Mouse (Mus musculus): ENCODE data around the gene Sox5.

Sox5 gene

DNA sequence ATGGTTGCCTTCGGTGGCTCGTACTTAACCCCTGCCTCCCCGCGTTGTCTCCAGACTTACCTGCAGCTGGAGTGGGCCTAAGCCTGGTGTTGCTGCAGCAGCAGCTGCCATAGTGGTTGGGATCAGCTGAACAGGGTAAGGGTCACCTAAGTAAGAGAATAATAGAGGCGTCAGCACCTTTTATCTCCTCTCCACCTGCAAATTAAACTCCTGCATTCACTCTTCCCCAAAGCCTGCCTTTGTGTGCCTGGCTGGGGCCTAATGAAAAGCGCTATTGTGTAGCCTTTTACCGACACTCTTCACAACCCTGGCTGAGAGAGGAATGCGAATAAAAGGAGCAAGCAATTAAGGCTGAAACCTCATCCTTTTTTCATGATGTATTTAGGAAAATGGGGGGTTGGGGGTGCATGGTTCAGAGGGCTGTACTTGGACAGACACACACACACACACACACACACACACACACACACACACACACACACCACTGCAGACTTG, 840.4 kb downstream of the Sox5 start:
- no peak for DNase-seq (ENCODE audit: low spot score)

- DNase-seq (ENCODE audit: low spot score): no peak
Measured at GRCm38 (mm10) chr6:143923146-143923545, 858.6 kb downstream of the Sox5 start.

- DNase-seq (ENCODE audit: low spot score): no peak
Measured at GRCm38 (mm10) chr6:143918405-143918947, 863.3 kb downstream of the Sox5 start.

- DNase-seq (ENCODE audit: low spot score): no peak
Measured at GRCm38 (mm10) chr6:143916152-143916735, 865.5 kb downstream of the Sox5 start.

- no peak for DNase-seq (ENCODE audit: low spot score)
Measured at GRCm38 (mm10) chr6:143915686-143916085, 866.1 kb downstream of the Sox5 start.

DNA sequence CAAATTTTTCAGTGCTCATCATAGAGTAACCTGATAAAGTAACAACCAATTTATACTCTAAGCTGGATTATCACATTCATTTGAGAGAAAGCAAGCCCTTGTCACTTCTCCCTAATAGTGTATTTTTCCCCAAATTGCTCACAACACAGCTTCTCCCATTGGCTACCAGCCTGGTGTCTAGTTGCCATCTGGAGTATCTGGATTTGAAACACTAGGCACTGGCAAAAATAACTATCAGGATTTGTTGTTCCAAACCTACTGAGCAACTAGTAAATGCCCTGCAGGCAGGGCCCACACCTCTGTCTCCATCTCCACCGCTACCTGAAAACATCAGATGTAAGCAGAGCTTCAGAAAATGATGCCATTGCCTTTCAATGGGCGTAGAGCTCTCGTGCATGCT, 869.5 kb downstream of the Sox5 start:
- no peak for DNase-seq (ENCODE audit: low spot score)

DNA sequence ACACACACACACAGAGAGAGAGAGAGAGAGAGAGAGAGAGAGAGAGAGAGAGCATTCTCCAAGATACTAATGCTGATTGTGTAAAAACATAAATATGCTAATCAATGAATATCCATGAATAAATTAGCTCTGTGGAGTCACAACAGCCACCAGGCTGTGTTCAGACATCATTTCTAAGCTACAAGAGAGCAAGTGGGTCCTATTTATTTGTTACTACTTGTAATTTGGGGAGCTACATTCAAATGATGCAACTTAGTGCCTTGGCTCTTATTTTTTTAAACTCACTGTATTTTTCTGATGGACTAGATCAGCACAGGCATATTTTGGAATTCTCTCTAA, 877.1 kb downstream of the Sox5 start:
- no peak for DNase-seq (ENCODE audit: low spot score)

GRCm38 (mm10) chr6:143903981-143904692, 877.6 kb downstream of the Sox5 start:
- DNase-seq (ENCODE audit: low spot score): no peak

DNA sequence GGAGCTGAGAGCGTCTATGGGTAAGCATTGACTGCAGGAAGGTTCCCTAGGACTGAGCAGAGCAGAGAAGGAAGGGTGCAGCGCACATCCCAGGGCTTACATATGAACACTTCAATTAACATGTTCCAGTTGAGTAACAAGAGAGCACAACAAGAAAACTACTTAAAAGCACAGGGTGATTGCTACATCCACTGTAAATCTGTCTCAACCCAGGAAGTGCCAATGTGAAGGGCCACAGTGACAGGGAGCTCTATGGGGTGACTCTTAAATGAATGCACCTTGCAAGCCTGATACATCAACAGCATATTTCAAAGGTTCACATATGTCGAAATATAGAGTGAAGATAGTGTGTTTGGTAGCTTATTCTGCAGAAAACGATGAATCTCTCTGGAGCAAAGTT, 880.9 kb downstream of the Sox5 start:
- no peak for DNase-seq (ENCODE audit: low spot score)

- no peak for DNase-seq (ENCODE audit: low spot score)
Measured at GRCm38 (mm10) chr6:143895092-143895491, 886.7 kb downstream of the Sox5 start.

DNA sequence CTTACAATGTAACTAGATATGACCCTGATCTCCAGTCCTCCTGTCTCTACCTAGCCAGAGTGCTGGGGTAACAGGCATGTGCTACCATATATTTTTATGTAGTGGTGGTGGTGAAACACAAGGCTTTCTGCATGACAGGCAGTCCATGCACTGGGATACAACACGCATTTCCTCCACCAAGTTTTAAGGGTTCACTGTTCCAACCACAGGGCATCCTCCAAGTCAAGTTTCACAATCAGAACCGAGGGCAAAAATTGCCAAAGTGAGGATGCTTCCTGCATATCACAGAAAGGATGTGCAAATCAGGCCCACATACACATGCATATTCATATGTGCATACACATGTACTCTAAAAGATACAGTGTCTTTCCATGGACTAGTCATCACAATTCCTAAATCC, 888.9 kb downstream of the Sox5 start:
- DNase-seq (ENCODE audit: low spot score): no peak

DNA sequence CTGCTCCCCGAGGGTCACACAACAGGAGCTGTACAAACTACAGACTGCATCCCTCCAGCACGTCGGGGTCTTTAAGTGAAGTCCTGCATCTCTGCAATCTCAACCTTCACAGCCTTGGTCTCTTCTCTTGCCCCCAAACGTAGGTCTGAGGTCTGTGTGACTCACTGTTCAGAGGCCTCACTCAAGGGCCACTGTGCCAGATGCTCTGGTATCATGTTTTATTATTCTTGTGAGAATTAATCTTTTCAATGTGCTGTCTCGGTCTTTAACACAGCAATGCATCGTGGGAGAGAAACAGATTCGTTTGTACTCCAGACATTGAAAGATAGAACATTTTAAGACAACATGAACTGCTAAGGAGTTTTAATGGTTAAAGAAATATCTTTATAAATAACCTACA, 893.2 kb downstream of the Sox5 start:
- DNase-seq (ENCODE audit: low spot score): no peak

GRCm38 (mm10) chr6:143878525-143878924, 903.3 kb downstream of the Sox5 start:
- no peak for DNase-seq (ENCODE audit: low spot score)

DNA sequence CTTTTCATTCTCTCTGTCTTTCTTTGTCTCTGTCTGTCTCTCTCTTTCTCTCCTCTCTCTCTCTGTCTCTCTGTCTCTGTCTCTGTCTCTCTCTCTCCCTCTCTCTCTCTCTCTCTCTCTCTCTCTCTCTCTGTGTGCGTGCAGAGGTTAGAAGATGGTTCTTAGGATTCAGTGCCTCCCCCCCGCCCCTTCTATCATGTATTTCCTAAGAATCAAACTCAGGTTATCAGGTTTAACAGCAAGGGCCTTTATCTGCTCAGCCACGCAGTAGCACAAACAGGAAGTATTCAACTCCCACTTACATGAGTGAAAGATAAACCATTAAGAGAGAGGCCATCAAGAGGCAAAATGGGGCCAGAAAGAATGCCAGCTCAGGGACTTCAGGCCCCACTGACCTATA, 913.0 kb downstream of the Sox5 start:
- DNase-seq (ENCODE audit: low spot score): no peak

GRCm38 (mm10) chr6:143868155-143868685, 913.6 kb downstream of the Sox5 start:
- no peak for DNase-seq (ENCODE audit: low spot score)

DNA sequence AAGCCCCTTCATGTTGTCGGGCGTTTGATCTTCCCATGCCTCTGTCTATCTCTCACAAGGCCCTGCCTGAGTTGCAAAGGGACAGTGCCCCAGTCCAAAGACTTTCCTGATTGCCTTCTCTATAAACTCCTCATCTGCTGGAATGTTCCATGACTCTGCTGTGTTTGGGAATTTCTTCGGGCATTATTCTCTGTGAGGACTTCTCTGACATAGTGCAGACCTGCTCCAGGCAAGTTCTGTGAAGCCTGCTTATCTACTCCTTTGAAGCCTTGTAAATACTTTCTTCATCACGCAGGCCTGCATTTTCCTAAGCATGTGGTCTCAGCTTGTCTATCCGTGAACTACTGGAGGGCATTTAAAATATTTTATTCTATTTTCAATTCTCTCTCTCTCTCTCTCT, 914.7 kb downstream of the Sox5 start:
- no peak for DNase-seq (ENCODE audit: low spot score)

DNA sequence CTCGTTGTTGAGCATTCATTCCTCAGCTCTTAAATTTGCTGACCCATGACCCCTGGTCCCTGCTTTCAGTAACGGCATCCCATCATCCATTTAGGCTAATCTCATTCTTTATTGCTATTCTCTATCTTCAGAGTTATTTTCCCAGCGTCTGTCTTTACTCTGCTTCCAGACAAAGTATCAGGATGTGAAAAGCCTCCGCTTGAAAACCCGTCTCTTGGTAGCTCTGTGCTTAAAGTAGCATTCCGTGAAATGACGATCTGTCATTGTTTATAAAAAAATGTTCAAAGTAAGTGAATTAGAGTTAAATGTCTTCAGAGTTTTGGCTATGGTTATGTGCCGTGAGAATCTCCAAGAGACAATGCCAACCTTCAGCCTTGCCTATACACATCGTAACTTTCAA, 915.2 kb downstream of the Sox5 start:
- DNase-seq (ENCODE audit: low spot score): no peak

GRCm38 (mm10) chr6:143862611-143863110, 919.1 kb downstream of the Sox5 start:
- no peak for DNase-seq (ENCODE audit: low spot score)

- no peak for DNase-seq (ENCODE audit: low spot score)
Measured at GRCm38 (mm10) chr6:143860036-143860435, 921.7 kb downstream of the Sox5 start.

DNA sequence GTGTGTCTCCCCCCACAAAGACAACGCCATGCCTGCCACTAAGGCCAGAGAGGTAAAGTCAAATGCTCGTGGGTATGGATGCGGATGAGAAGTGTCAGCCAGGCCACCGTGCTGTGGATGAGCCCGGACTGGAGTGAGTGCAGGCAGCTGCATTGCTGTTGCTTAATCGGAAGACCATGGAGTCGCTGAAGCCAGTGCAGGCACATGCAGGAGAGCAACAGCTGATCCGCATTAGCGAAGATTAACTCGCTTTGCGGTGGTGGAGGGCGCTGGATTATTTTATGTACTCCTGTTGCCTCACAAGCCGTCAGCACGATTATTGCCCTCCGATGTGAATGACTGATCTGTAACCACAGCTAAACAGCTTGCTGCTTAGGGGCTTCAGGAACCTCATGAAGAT, 922.2 kb downstream of the Sox5 start:
- DNase-seq (ENCODE audit: low spot score): no peak

- no peak for DNase-seq (ENCODE audit: low spot score)
Measured at GRCm38 (mm10) chr6:143858551-143858950, 923.2 kb downstream of the Sox5 start.

- DNase-seq (ENCODE audit: low spot score): no peak
Measured at GRCm38 (mm10) chr6:143857376-143857775, 924.4 kb downstream of the Sox5 start.

DNA sequence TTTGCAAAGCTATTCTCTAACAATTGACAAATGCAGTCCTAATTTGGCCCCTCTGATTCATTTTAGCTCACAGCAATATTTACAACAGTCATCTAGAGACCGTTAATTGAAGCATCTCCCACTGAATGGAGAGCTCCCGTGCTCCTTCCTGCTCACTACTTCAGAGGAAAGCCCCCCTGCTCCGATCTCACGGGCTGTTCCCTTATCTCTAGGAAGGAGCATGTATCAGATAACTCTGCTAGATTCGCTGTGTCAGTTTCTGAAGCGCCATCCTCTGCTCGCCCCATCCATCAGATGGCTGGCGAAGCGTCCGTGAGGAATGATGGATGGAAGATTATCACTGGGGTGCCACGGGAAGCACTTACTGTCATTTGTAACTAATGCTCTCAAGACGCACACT, 926.4 kb downstream of the Sox5 start:
- DNase-seq (ENCODE audit: low spot score): no peak

Data from ovary, adult 18-20 months (tissue).